Mouse (Mus musculus) small intestine, adult 2 months (tissue): ENCODE data around the gene Antxr1. TPM values are rescaled to one million over a fixed set of nuclear protein-coding genes. Genes with fewer than 3 reads are reported as not detected.

ENCODE experiments used
- H3K27ac ChIP-seq: fragments of 200-500 bp; 2 replicates; pipeline ENCODE4 v1.5.1; 2012; ENCODE audit warnings: low read depth, low read length, control low read depth, inconsistent platforms; ENCODE audit not compliant: insufficient read depth
- H3K27me3 ChIP-seq: fragments of 200-500 bp; 2 replicates; pipeline ENCODE4 v1.6.1; 2012; ENCODE audit warnings: mild to moderate bottlenecking, moderate library complexity, low read length, inconsistent platforms; ENCODE audit not compliant: control insufficient read depth, insufficient read depth
- H3K36me3 ChIP-seq: fragments of 200-500 bp; 2 replicates; pipeline ENCODE4 v1.6.1; 2012; ENCODE audit warnings: mild to moderate bottlenecking, low read length, control low read depth, inconsistent platforms; ENCODE audit not compliant: control insufficient read depth, insufficient read depth
- H3K4me1 ChIP-seq: fragments of 200-500 bp; 2 replicates; pipeline ENCODE4 v1.6.1; 2012; ENCODE audit warnings: low read length, inconsistent platforms, mixed read lengths; ENCODE audit not compliant: control insufficient read depth, insufficient read depth, insufficient read length
- H3K4me3 ChIP-seq: fragments of 200-500 bp; 2 replicates; pipeline ENCODE4 v1.5.1; 2012; ENCODE audit warnings: low read depth, mild to moderate bottlenecking, control low read depth, inconsistent platforms, low read length, moderate library complexity
- CTCF ChIP-seq: fragments of 200-500 bp; IDR thresholded peaks from 2 replicates; pipeline ENCODE4 v1.5.1; 2012; ENCODE audit warnings: low read depth, mild to moderate bottlenecking, control low read depth, inconsistent platforms, low read length, moderate library complexity, mixed read lengths; ENCODE audit not compliant: insufficient replicate concordance, insufficient read length; ENCODE audit errors: extremely low read depth
- POLR2A ChIP-seq: fragments of 200-500 bp; IDR thresholded peaks from 2 replicates; pipeline ENCODE4 v1.6.1; 2012; ENCODE audit warnings: low read depth, mild to moderate bottlenecking, control low read depth, inconsistent platforms, low read length, moderate library complexity
- WGBS: fragments of 180-500 bp; shearing (Covaris S2); methylation state at CpG from one replicate; pipeline ENCODE4 v1.1.7; 2018; 5-methylcytosine and 5-hydroxymethylcytosine counted together
- polyA plus RNA-seq: library from polyadenylated mRNA; depleted of rRNA; stranded (reverse); fragments of >200 nt; gene quantifications from 2 replicates; pipeline ENCODE4 v1.2.3, GENCODE M21; 2012

Antxr1 gene
- polyA plus RNA-seq, 1 experiment: 3.9 TPM

GRCm38 (mm10) chr6:87152461-87153230, 183.0 kb downstream of the Antxr1 start:
- peaks cover 4% of the 10 kb centered on the region; the same call in 1 of the 2 replicates for H3K4me1 ChIP-seq
- peak overlapping the region; percentile 56 for H3K27ac ChIP-seq

GRCm38 (mm10) chr6:87151427-87151826, 184.2 kb downstream of the Antxr1 start:
- Histone ChIP-seq H3K36me3 (no peaks in the 10 kb centered on the region), H3K4me3 (no peak overlapping the region), H3K4me1 (peaks cover 4% of the 10 kb centered on the region; the same call in 1 of the 2 replicates), H3K27ac (no peak overlapping the region), H3K27me3 (no peaks in the 10 kb centered on the region)
- TF ChIP-seq POLR2A: no peak
- TF ChIP-seq CTCF: no peak
- 91% methylated on average over 8 of the region's 8 CpGs for WGBS

More at GRCm38 (mm10) chr6:87152461-87153230, 183.0 kb downstream of the Antxr1 start:
- Histone ChIP-seq H3K36me3 (no peaks in the 10 kb centered on the region), H3K27me3 (no peaks in the 10 kb centered on the region), H3K4me3 (no peak overlapping the region)
- WGBS: 57% methylated on average over 21 of the region's 21 CpGs
- TF ChIP-seq POLR2A (no peak), CTCF (no peak)

- H3K36me3 ChIP-seq: no peaks in the 10 kb centered on the region
- no peak overlapping the region for H3K4me3 ChIP-seq
- peaks cover 4% of the 10 kb centered on the region; the same call in 1 of the 2 replicates for H3K4me1 ChIP-seq
- TF ChIP-seq POLR2A (no peak), CTCF (no peak)
- WGBS: 75% methylated on average over 7 of the region's 7 CpGs
- H3K27me3 ChIP-seq: no peaks in the 10 kb centered on the region
- H3K27ac ChIP-seq: no peak overlapping the region
Measured at GRCm38 (mm10) chr6:87150471-87150870, 185.2 kb downstream of the Antxr1 start.

- TF ChIP-seq CTCF: no peak
- no peak for TF ChIP-seq POLR2A
- no peak overlapping the region for H3K4me3 ChIP-seq
- no peak overlapping the region for H3K27ac ChIP-seq
- no peaks in the 10 kb centered on the region for H3K36me3 ChIP-seq
- WGBS: 44% methylated on average over 3 of the region's 3 CpGs
- H3K27me3 ChIP-seq: no peaks in the 10 kb centered on the region
- peaks cover 2% of the 10 kb centered on the region; the same call in 1 of the 2 replicates for H3K4me1 ChIP-seq
Measured at GRCm38 (mm10) chr6:87147921-87148320, 187.7 kb downstream of the Antxr1 start.

- TF ChIP-seq POLR2A (no peak), CTCF (no peak)
- WGBS: 72% methylated on average over 13 of the region's 13 CpGs
- Histone ChIP-seq H3K36me3 (no peaks in the 10 kb centered on the region), H3K4me1 (no peaks in the 10 kb centered on the region; the same call in 1 of the 2 replicates), H3K27ac (no peak overlapping the region), H3K27me3 (no peaks in the 10 kb centered on the region), H3K4me3 (no peak overlapping the region)
Measured at GRCm38 (mm10) chr6:87143594-87143993, 192.0 kb downstream of the Antxr1 start.

GRCm38 (mm10) chr6:87142239-87142638, 193.4 kb downstream of the Antxr1 start:
- TF ChIP-seq CTCF (no peak), POLR2A (no peak)
- WGBS: 77% methylated on average over 5 of the region's 5 CpGs
- no peaks in the 10 kb centered on the region for H3K27me3 ChIP-seq
- H3K27ac ChIP-seq: no peak overlapping the region
- H3K4me3 ChIP-seq: no peak overlapping the region
- H3K4me1 ChIP-seq: no peaks in the 10 kb centered on the region; the same call in 1 of the 2 replicates
- no peaks in the 10 kb centered on the region for H3K36me3 ChIP-seq

GRCm38 (mm10) chr6:87139796-87140553, 195.6 kb downstream of the Antxr1 start:
- H3K27me3 ChIP-seq: no peaks in the 10 kb centered on the region
- WGBS: 57% methylated on average over 12 of the region's 12 CpGs
- no peak overlapping the region for H3K4me3 ChIP-seq
- H3K36me3 ChIP-seq: no peaks in the 10 kb centered on the region
- TF ChIP-seq POLR2A (no peak), CTCF (no peak)
- no peaks in the 10 kb centered on the region; the same call in 1 of the 2 replicates for H3K4me1 ChIP-seq
- no peak overlapping the region for H3K27ac ChIP-seq
